Mouse (Mus musculus): ENCODE measurements around the gene Slc11a2. TPM values are rescaled to one million over a fixed set of nuclear protein-coding genes. Genes with fewer than 3 reads are reported as not detected.
A peak's percentile ranks its signal among the peaks of the same experiment; 100 is the strongest.
"Not testable (repeated sequence)": the region's sequence is repeated elsewhere in the genome, so short reads cannot be mapped to it uniquely, and the experiment has no call there.

Gene Slc11a2
- total RNA-seq, 2 experiments from 2014 or later: 55.9 to 61.2 TPM

DNA sequence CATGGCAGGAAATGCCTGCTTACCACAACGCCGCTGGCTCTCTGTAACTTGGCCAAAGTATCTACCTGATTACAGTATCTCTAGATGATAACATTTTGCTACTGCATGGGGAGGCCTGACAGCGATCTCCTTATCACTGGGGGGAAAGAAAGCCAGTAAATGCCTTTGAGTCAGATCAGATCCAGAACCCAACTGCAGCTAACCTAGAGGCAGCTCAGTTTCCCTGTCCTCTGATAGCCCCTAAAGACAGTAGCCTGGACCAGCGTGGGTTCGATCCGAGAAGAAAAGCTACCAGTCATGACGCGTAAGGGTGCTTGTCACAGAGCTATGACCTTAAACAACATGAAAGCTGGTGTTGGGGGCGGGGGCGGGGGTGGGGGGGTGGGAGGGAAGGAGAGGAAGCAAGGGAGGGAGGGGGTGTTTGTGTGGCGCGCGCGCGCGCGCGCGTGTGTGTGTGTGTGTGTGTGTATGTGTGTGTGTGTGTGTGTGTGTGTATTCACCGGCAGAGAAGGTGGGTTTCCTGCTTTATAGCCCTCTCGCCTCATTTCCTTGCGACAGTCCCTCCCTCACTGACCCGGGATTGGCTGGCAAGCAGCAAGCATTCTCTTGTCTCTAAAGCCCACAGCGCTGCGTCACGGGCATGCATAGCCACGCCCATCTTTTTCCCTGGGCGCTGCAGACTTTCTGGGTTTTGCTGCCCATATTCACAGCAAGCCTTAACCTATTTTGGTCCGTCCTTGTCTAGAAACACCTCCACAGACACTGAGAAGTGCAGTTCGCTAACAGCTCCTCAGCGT, 18.5 kb upstream of the Slc11a2 start:
- intact Hi-C loops (cut with DNase I): no loop called here
- DNase-seq: peak; percentile 88

DNA sequence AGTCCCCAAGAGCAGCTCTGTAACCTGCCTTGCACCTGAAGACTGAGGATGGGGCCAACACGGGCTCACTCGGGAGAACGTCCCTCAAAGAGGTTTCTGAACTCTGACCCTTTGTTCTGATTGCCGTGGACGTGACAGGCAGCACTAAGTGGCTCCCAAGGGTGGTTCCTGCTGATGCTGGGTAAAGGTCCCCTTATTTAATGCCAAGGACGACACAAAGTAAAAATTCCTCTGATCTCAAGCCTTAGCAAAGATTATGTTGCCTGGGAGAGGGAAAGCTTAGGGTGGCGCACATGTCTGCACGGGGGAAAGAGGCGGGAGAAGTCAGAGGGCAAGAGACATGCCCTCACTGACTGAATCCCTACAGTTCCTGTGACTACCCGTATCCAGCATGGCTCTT, 11.6 kb upstream of the Slc11a2 start:
- DNase-seq: no peak
- intact Hi-C loops (cut with DNase I): no loop called here

DNA sequence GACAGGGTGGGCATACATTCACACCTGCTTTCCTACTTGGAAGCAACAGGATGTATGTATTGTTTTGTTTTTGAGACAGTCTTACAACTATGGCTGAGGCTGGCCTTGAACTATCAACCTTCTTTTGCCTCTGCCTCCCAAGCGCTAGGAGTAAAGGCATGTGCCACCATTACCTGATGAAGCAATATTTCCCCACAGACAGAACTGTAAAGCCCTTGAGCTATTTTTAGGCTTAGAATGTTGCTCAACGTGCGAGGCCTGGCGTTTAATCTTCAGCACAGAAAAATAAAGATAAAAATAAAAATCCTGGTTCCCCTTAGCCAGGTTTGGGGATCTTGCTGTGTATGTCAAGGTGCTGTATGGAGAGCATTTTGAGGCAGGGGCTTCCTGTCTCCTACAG, 11.2 kb upstream of the Slc11a2 start:
- no peak for DNase-seq

DNA sequence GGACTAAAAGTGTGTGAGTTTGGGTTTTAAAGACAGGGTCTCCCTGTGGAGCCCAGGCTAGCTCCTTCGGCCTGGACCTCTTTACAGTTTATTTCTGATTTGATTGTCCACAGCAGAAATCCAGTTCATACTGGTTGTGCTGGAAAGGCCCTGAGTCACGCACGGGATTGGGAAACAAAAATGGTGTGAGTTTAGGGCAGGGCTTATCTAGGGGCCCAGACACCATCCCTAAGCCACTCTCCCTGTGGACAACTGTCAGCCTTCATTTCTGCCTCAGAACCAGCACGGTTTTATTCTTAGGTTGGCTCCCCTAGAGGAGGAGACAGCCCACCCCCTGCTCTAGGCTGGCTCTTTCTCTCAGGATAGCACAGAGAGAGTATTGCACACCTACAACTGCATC, 8.4 kb upstream of the Slc11a2 start:
- intact Hi-C loops (cut with DNase I): no loop called here
- DNase-seq: no peak

More for the DNA sequence above, 11.2 kb upstream of the Slc11a2 start:
- intact Hi-C loops (cut with DNase I): no loop called here

DNA sequence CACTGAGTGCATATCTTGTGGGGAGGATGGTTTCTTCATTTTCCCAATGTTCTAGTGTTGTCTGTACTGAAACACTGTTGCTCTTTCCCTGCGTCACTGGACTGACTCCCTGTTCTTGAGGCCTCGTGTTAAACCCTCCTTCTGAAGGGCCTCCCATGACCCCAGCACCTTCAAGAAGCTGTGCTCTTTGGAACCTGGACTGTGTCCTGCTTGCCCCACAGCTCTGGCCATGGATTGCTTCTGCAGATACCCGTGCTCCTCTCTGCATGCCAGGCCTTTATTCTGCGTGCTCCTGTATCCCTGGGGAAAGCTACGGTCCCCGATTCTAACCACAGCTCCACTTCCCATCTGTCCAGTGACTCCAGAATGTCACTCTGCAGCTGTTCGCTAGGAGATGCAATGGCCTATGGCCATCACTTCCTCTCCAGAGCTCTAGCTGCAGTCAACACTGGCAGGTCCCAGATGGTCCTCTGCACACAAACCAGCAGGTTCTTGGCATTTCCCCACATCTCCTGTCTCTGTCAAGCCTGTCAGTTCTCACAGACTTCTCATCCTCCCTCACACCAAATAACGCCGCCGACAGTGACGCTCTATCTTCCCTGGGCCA, 5.2 kb upstream of the Slc11a2 start:
- peak; percentile 87 for DNase-seq
- intact Hi-C loops (cut with DNase I): no loop called here

DNA sequence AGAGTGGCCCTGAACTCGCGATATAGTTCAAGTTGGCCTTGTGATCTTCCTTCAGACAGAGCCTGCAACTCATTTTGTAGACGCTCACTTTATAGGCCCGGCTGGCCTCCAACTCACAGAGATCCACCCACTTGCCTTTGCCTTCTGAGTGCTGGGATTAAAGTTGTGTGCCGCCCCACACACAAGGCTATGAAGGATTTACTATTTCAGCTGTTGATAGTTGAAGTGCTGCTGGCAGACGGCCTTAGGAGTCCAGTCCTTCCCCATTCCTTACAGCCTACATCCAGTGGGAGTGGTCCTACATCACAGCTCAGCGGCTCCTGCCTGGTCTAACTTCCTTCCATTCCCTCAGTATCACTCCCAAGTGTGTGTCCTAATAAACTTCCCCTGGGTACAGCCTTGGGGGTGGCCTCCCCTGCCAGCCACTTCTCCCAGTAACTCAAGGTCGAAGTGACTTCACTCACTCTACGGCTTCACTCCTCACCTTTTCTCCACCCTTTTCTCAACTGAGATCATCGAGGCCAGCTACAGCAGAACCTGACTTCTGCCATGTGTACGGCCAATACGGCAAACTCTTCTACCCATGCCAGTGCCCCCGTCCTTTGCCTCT, 3.5 kb upstream of the Slc11a2 start:
- intact Hi-C loops (cut with DNase I): no loop called here
- no peak for DNase-seq

DNA sequence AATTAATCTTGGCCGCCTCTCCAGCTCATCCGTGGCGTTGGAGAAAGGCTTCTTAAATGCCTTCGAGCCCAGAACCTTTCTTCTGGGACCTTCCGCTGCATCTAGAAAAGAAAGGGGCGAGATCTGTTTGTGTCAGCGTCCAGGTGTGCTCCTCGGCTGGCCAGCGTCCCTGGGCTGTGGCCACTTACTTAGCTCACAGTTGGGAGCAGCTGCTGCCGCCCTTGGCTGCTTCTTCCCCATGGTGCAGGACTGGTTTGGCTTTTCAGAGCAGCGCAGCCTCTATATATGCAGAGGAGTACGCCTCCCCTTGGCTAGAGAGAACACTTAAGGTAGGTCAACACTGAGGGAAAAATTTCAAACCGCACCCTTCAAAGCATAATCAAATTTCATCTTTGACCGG, 956 bp downstream of the Slc11a2 start:
- DNase-seq: no peak
- intact Hi-C loops (cut with DNase I): no loop called here

DNA sequence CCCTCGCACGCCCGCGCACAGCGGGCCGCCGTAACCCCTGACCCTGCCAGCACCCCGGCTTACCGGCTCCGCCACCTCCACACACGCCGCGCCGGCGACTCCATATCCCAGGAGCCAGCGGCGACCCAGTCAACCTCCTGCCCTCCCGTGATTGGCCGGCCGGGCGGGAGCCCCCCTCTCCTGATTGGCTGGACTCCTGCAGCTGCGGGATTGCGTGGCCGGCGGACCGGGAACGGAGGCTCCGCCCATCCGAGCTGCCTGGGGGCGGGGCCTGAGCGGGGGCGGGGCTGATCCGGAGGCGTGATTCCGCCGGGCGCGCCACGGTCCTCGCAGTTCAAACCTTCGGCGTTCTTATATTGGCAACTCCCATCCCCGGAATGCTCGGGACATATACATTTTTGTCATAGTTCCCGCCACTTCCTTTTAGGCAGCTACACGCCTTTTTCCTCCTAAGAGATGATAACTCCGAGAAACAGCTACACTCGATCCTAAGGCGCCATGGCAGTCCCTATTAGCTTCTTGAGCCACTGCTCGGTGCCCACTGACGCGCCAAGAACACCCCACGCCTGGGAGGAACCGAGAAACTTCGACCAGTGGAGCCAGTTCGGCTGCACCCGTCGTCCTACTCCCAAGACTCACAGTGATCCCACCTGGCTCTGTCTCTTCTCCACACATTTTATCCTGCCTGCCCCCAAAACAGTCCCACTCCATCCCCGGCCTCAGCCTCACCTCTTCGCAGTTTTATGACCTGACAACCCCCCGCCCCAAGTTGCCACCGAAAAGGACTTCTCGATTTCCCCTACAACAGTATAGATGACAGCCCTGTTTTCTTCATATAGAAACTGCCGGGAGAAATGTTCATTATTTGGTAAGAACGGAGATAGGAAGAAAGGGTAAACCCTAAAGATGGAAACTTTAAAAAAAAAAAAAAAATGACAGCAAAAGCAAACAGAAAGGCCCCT, 1.7 kb downstream of the Slc11a2 start:
- DNase-seq: peak; percentile 98
- intact Hi-C loops (cut with DNase I): no loop called here

DNA sequence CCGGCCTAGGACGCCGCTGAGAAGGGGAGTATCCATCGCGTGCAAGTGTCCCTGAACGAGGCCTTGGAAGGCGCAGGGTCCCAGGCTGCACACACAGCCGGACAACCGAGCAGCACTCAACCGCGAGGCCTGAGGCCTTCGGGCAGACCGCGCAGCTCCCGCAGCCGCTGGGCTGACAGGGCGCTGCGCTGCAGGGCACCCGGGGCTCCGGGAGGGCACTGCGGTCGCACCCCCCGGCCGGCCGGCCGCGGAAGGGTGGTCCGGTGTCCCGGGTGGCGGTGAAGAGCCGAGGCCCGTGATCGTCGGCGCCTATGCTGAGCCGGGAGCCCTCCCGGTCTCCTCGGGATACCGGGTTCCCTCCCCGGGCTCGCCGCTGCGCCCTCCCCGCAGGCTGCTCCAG, 2.4 kb downstream of the Slc11a2 start:
- intact Hi-C loops (cut with DNase I): no loop called here
- DNase-seq: peak; percentile 26

DNA sequence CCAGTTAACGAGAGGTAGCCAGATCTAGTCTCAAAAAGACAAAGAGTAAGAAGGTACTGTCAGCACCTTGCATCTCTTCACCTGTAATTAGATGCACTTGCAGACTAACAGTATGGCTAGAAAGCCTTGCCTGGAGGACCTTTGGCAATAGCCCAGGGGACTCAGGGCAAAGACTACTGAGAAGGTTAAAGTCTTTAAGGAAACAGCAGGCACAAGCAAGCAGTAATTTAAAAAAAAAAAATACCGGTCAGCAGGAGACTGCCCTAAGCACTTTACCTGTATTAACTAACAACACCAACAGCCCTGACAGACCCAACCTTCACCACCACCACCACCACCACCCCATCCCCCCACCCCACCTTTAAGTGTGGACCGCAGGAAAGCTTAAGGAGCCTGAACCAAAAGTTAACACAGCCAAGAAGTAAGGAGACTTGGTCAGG, 3.1 kb downstream of the Slc11a2 start, which contains the start of gene Gm5475:
Gm5475 (plus strand) TSS at position 390 of the 440 bp plus-strand sequence.
- intact Hi-C loops (cut with DNase I); DNase-seq: not testable (repeated sequence)

DNA sequence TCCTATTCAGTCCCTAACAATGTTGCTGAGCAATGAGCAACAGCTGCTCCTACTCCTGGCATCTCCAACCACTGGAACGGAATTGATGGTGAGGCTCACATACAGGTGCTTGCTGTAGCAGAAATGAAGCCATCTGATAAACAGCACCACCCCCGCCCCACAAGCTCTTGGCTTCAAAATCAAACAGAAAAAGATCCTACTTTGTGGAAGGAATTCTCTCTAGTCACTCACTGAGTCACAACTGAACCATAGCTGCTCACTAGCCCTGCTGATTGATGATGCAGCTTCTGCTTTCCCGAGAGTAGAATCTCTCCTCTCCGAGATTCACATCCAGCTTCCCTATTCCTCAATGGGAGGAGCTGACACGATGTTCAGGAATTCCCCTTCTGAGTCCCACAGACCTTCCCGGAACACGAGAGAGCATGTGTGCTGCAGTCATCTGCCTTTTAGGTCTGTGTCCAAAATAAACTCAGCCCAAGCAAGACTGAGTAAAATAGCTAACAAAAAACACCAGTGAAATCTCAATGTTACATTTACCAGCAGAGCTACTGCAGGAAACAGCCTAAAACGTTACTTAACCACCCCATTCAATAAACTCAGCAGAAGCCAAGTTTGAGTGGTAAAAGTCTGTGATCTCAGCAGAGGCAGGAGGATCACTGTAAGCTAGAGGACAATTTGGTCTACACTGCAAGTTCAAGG, 3.7 kb downstream of the Slc11a2 start:
- no peak for DNase-seq
- intact Hi-C loops (cut with DNase I): no loop called here

DNA sequence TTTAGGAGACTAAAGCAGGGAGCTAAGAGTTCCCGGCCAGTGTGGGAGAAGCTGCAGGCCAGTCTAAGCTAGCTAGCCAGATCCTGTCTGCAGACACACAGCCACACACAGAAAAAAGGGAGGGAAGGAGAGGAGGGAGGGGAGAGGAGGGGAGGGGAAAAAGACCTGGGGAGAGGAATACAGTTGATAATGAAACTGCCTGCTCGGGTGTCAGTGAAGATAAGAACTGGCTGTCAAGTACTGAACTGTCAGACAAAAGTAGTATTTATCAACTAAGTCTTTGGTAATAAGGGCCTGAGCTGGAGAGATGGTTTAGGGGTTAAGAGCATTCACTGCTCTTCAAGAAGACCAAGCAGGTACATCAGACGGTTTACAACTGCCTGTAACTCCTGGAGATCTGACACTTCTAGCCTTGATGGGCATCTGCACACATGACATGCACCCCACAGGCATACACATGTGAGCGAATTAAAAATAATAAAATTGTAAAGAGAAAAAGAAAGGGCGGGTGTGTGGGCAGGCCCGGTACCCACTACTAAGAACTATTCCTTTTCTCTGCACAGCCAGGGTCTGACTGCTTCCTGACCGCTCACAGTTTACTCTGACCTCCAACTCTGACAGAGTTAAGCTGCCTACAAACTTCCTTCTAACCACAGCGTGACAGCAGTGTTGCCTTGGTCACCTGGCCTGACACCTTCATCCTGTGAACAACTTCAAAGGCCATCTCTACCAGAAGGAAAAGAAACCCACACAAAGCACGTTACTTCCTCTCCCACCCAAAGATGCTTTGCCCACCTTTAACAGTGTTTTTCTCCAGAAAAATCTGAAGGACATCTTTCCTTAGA, 4.7 kb downstream of the Slc11a2 start:
- intact Hi-C loops (cut with DNase I): no loop called here
- no peak for DNase-seq

DNA sequence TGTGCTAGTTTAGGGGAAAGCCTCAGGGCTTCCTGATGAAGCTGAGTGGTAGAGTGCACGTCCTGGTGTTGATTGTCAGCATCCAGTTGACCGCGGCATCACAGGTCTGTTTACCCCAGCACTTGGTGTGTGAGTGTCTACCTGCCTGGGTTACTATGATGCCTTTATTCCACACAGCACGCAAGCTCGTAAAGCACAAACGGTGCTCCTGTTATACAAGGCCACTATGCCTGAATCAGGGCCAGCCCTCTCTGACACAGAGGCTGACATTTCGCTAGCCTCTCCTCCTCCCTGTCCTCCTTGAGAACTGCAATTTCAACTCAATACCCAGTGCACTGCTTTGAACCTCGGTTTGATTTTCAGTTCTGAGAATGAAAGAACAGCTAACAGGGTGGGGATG, 5.6 kb downstream of the Slc11a2 start:
- no peak for DNase-seq
- intact Hi-C loops (cut with DNase I): no loop called here

DNA sequence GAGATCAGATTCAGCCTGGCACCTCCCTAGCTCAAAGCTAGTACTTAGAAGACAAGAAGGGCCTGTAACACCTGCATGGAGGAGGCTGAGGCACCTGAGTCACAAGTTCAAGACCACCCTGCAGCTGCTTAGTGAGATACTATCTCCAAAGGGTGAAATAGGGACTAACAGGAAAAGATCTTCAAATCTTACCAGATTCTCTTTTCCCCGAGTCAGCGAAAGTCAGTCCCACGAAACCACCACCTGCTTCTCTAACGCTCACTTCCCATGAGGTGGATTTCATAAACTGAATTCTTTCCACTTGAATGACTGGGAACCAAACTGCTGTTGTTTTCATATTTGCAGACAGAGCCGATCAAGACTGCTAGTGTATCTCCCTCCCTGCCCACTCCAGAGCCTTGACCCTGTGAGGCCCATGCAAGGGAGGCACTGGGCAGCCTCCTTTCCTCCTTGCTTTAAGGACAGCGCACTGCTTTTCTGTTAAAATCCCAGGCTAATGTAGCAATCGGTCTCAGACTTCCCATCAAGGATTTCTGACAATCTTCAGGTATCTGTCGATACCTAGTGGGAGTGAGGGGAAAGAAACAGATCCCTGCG, 6.9 kb downstream of the Slc11a2 start:
- intact Hi-C loops (cut with DNase I): no loop called here
- no peak for DNase-seq

DNA sequence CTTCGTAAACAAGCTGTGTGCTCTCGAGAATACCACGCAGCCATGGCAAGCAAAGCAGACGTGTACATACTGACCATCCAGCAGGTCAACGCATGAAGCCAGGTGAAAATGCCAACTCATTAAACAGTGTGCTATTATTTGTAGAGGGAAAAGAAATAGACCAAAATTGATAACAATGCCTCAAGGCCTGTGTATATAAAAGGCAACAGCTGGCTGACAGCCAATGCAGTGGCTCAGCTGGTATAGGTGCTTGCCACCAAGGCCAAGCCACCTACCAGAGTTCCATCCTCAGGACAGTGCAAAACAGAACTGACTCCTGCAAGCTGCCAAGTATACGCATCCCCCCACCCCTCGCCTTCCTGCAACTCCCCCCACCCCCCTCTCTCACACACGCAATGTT, 9.2 kb downstream of the Slc11a2 start:
- intact Hi-C loops (cut with DNase I): no loop called here
- no peak for DNase-seq

DNA sequence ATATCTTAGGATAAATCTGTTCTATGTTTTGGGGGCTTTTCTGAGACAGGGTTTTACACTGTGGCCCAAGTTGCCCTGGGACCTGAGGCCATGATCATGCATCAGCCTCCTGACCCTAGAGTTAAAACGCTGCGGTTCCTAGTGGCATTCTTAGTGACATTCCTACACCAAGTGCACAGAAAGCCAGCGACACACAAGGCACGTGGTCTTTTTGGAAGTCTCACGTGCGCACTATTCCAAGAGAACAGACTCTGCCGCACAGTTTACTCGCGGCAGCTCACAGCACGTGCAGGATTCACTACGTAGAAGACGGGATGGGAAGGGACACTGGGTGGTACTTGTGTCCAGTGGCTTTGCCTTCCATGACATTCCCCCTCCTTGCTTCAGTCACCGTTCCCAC, 9.9 kb downstream of the Slc11a2 start:
- DNase-seq: no peak
- intact Hi-C loops (cut with DNase I): no loop called here

DNA sequence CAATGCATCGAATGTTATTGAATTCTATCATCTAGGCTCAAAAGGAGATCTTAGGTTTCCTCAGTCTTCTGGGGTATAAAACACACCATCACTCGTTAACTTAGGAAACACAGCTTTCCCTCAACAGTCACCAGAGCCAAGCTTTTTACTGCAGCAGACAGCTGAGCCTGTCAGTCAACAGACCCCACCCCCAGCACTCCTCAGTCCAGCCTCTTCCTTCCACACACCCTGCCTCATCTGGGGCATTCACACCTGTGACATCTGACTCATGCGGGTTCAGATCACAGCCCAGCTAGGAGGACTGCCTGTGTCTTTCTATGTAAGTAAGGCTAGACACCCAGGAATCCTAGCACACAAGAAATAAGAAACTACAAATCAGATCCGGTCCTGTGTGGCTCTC, 10.9 kb downstream of the Slc11a2 start:
- intact Hi-C loops (cut with DNase I): no loop called here
- DNase-seq: no peak

DNA sequence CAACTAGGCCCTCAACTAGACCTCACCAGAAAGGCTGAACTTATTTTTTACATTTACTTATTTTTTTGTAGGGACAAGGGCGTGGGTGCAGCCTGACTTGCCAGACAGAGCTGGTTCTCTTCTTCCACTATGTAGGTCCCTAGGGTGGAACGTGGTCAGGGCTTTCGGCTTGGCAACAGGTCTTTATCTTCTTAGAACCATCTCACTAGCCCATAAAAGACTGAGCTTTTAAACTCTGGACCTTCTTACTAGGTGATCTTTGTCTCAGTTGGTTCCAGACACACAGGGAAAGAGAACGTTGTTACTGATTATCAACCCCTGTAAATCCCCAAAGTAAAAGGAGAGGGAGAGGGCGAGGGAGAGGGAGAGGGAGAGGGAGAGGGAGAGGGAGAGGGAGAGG, 11.6 kb downstream of the Slc11a2 start:
- intact Hi-C loops (cut with DNase I): no loop called here
- DNase-seq: no peak

DNA sequence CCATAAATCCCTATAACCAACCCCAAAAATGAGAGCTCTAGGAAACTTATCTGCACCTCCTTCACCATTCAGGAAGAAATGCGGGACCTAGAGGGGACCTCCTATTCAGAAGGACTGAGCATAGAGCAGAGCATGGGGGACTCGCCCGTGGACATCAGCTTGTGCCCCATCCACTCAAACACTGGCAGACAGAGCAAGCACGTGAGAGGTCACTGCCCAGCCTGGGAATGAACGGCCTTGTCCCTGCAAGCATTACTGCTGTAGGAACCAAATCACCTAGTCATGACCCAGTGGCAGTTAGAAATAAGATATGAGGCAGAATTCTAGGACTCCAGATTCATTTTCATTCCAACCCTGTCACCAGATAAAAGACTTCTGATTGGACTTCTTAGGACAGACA, 13.1 kb downstream of the Slc11a2 start:
- no peak for DNase-seq
- intact Hi-C loops (cut with DNase I): no loop called here

Measured in left cerebral cortex, postnatal 4 days (tissue).